Mouse (Mus musculus) hindbrain, embryonic 15.5 days (tissue): ENCODE results near the gene Vmn1r219. TPM values are rescaled to one million over a fixed set of nuclear protein-coding genes. Genes with fewer than 3 reads are reported as not detected.
"Not testable (repeated sequence)": the region's sequence is repeated elsewhere in the genome, so short reads cannot be mapped to it uniquely, and the experiment has no call there.

ENCODE experiments used
- ATAC-seq: fragments of 200-750 bp; cut with Nextera tagmentation; 2 replicates; pipeline ENCODE4 v1.8.0; 2017; ENCODE audit warnings: low read depth, moderate number of reproducible peaks, moderate TSS enrichment; ENCODE audit not compliant: low FRiP score
- H3K27ac ChIP-seq: fragments of 300-500 bp; sonication (generic); replicated peaks from 2 replicates; pipeline ENCODE4 v1.5.1; 2015; ENCODE audit warnings: mild to moderate bottlenecking, inconsistent platforms
- H3K27me3 ChIP-seq: fragments of 300-500 bp; sonication (generic); 2 replicates; pipeline ENCODE4 v1.6.1; 2015; ENCODE audit warnings: control low read depth, inconsistent platforms
- H3K36me3 ChIP-seq: fragments of 300-500 bp; sonication (generic); 2 replicates; pipeline ENCODE4 v1.6.1; 2015; ENCODE audit warnings: control low read depth, inconsistent platforms
- H3K4me1 ChIP-seq: fragments of 300-500 bp; sonication (generic); replicated peaks from 2 replicates; pipeline ENCODE4 v1.6.1; 2015; ENCODE audit warnings: control low read depth, inconsistent platforms
- H3K4me2 ChIP-seq: fragments of 300-500 bp; sonication (generic); 2 replicates; pipeline ENCODE4 v1.6.1; 2015; ENCODE audit warnings: moderate library complexity, mild to moderate bottlenecking, inconsistent platforms
- H3K4me3 ChIP-seq: fragments of 300-500 bp; sonication (generic); 2 replicates; pipeline ENCODE4 v1.5.1; 2015; ENCODE audit warnings: mild to moderate bottlenecking, inconsistent platforms
- H3K9ac ChIP-seq: fragments of 300-500 bp; sonication (generic); 2 replicates; pipeline ENCODE4 v1.6.1; 2015; ENCODE audit warnings: inconsistent platforms
- H3K9me3 ChIP-seq: fragments of 300-500 bp; sonication (generic); 2 replicates; pipeline ENCODE4 v1.6.1; 2016; ENCODE audit warnings: control low read depth, inconsistent platforms
- WGBS: fragments of 180-500 bp; shearing (Covaris S2); methylation state at CpG from one replicate; pipeline ENCODE4 v1.1.7; 2015; 5-methylcytosine and 5-hydroxymethylcytosine counted together
- polyA plus RNA-seq: library from polyadenylated mRNA; unstranded; fragments of >200 nt; fragmentation: Nextera tagmentation; extraction: Ambion mirVana; gene quantifications from 2 replicates; pipeline ENCODE4 v1.2.1, GENCODE M21; 2015

Vmn1r219 gene
- not detected in 2 replicates for polyA plus RNA-seq

DNA sequence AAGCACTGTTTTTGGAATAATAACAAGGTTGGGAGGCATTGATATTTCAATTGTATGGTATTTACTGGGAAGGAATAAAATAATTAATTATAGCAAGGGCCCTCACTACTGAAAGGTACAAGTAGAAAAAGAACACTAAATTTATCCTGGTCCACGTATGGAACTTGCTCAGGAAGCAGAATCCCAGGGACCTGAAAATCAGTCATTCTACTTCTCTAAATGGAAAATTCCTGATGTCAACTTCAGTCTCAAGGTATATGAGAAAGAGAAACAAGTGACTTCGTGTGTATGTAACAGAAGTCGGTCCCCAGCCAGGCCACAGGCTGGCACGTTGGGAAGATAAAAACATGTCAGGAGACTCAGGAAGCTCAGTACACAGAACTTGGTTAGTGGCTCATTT lies at the start of gene Vmn1r219:
Gene Vmn1r219, plus strand, starts transcription at position 301 of the 400 bp plus-strand sequence.
- no peaks in the 10 kb centered on the region for H3K27me3 ChIP-seq
- H3K4me2 ChIP-seq = no peak within 1 kb of the TSS

DNA sequence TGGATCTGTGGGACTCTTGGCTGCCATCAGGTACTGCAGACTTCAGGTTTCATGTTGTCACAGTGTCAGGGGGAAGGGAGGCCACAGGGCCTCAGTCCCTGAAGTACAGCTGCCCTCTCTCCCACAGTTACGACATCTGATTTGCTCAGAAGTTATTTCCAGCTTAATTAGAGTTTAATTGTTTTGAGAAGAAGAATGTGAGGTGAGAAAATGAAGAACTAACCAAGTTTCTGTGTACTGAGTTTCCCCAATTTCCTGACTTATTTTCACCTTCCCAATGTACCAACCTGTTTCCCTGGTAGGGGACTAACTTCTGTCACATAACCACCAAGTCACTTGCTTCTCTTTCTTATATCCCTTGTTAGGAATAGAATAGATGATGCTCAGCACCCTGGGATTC lies 41.0 kb upstream of the Vmn1r219 start, which contains the start of gene Vmn1r217:
Gene Vmn1r217, minus strand, starts transcription at position 101 of the 400 bp plus-strand sequence.
- H3K9ac ChIP-seq, H3K27me3 ChIP-seq, H3K4me3 ChIP-seq, H3K9me3 ChIP-seq, H3K36me3 ChIP-seq, ATAC-seq, H3K27ac ChIP-seq, H3K4me2 ChIP-seq, H3K4me1 ChIP-seq: not testable (repeated sequence)
- WGBS = 89% methylated on average over 1 of the region's 1 CpGs

More for the DNA sequence above, at the start of gene Vmn1r219:
- 0 out of 2 replicates have a peak, but pooled peaks cover 4% of the 10 kb centered on the region for H3K4me1 ChIP-seq
- H3K9ac ChIP-seq = no peak within 1 kb of the TSS
- H3K9me3 ChIP-seq = no peaks in the 10 kb centered on the region
- no peak within 1 kb of the TSS for H3K4me3 ChIP-seq
- ATAC-seq = no peak
- no peaks in the 10 kb centered on the region for H3K36me3 ChIP-seq
- WGBS = 87% methylated on average over 4 of the region's 4 CpGs
- no peak within 1 kb of the TSS for H3K27ac ChIP-seq

DNA sequence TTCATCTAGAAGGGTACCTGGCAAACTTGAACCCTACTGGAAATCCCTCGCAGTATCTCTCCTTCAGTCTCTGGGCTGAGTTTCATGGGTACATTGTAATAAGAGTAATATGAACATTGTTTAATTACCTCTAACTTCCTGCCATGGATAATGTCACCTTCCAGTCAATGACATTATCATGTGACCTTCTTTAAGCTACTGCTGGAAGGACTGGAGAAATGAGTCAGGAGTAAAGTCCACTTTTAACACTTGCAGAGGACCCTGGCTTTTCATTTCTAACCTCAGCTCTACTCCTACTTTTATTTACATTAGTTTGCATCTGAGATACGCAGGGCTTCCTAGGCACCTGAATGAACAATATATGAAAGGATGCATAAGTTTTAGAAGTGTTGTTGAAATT lies 38.5 kb upstream of the Vmn1r219 start:
- H3K4me2 ChIP-seq = no peak overlapping the region
- no peak overlapping the region for H3K4me3 ChIP-seq
- H3K4me1 ChIP-seq = no peaks in the 10 kb centered on the region
- H3K9me3 ChIP-seq = no peaks in the 10 kb centered on the region
- no peak overlapping the region for H3K27ac ChIP-seq
- no peaks in the 10 kb centered on the region for H3K27me3 ChIP-seq
- no peaks in the 10 kb centered on the region for H3K36me3 ChIP-seq
- no peak for ATAC-seq
- WGBS = 94% methylated on average over 2 of the region's 2 CpGs
- no peak overlapping the region for H3K9ac ChIP-seq

GRCm38 (mm10) chr13:23133099-23133498 lies 26.0 kb upstream of the Vmn1r219 start, which contains the start of gene Vmn1r218:
TSS of gene Vmn1r218 (plus strand) at chr13:23133155.
- Histone ChIP-seq H3K27me3 (no peaks in the 10 kb centered on the region), H3K4me2 (no peak within 1 kb of the TSS), H3K9ac (no peak within 1 kb of the TSS), H3K4me1 (no peaks in the 10 kb centered on the region), H3K36me3 (no peaks in the 10 kb centered on the region), H3K4me3 (no peak within 1 kb of the TSS), H3K27ac (no peak within 1 kb of the TSS), H3K9me3 (no peaks in the 10 kb centered on the region)
- 68% methylated on average over 3 of the region's 3 CpGs for WGBS
- 0 out of 2 replicates have a peak, but pooled peaks have one; percentile 59 for ATAC-seq

- ATAC-seq = no peak
- no peaks in the 10 kb centered on the region for H3K9me3 ChIP-seq
- H3K9ac ChIP-seq = no peak overlapping the region
- H3K27me3 ChIP-seq = no peaks in the 10 kb centered on the region
- H3K4me2 ChIP-seq = no peak overlapping the region
- no peak overlapping the region for H3K4me3 ChIP-seq
- WGBS = 57% methylated on average over 1 of the region's 1 CpGs
- H3K4me1 ChIP-seq = no peaks in the 10 kb centered on the region
- H3K27ac ChIP-seq = no peak overlapping the region
- H3K36me3 ChIP-seq = no peaks in the 10 kb centered on the region
Observed at GRCm38 (mm10) chr13:23133501-23133900, 25.6 kb upstream of the Vmn1r219 start.

DNA sequence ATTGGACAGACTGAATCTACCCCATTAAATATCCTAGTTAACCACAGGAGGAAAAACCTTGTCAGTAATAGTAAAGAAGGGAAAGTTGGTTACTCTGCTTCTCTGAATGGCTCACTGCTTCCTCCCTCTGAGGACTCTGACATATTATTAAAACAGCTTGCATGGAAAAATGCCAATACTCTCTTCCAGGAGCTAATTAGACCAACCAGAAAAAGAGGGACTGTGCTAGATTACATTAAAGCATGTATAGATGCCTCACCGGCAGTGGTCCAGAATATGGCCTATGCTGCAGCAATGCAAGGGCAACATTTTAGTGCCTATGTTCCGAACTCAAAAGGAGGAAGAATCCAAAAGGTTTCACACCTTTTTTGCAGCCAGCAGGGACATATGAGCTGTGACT lies 20.2 kb upstream of the Vmn1r219 start:
- H3K36me3 ChIP-seq = no peaks in the 10 kb centered on the region
- 74% methylated on average over 2 of the region's 2 CpGs for WGBS
- no peaks in the 10 kb centered on the region for H3K27me3 ChIP-seq
- no peak for ATAC-seq
- no peak overlapping the region for H3K27ac ChIP-seq
- H3K9me3 ChIP-seq = no peaks in the 10 kb centered on the region
- no peaks in the 10 kb centered on the region for H3K4me1 ChIP-seq
- no peak overlapping the region for H3K4me3 ChIP-seq
- no peak overlapping the region for H3K4me2 ChIP-seq
- H3K9ac ChIP-seq = no peak overlapping the region

- Histone ChIP-seq H3K4me2 (no peak overlapping the region), H3K36me3 (no peaks in the 10 kb centered on the region), H3K9ac (no peak overlapping the region), H3K4me1 (0 out of 2 replicates have a peak, but pooled peaks cover 4% of the 10 kb centered on the region), H3K27me3 (no peaks in the 10 kb centered on the region), H3K4me3 (no peak overlapping the region), H3K9me3 (no peaks in the 10 kb centered on the region), H3K27ac (no peak overlapping the region)
- 68% methylated on average over 3 of the region's 3 CpGs for WGBS
- no peak for ATAC-seq
Observed at GRCm38 (mm10) chr13:23157848-23158247, 1.3 kb upstream of the Vmn1r219 start.

DNA sequence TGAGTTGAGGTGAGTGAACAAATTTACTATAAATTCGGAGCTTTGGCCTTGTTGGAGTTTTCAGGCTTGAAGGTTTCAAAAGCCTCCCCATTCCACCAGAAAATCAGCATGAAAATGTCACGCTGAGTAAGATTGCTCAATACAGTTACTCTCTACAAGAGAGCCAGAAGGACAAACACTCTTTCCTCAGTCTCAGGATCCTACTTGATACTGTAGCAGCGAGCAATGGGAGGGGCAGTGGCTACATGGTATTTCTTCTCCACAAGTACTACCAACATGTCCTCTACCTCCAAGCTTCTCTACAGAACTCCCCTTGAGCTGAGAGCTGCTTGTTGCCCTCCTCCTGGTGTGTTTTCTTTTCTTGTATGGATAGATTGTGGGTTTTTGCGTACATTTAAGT lies 7.4 kb downstream of the Vmn1r219 start:
- H3K36me3 ChIP-seq, H3K9me3 ChIP-seq, H3K27me3 ChIP-seq, H3K9ac ChIP-seq, H3K27ac ChIP-seq, ATAC-seq, H3K4me1 ChIP-seq, H3K4me2 ChIP-seq, H3K4me3 ChIP-seq: not testable (repeated sequence)
- 87% methylated on average over 4 of the region's 4 CpGs for WGBS

DNA sequence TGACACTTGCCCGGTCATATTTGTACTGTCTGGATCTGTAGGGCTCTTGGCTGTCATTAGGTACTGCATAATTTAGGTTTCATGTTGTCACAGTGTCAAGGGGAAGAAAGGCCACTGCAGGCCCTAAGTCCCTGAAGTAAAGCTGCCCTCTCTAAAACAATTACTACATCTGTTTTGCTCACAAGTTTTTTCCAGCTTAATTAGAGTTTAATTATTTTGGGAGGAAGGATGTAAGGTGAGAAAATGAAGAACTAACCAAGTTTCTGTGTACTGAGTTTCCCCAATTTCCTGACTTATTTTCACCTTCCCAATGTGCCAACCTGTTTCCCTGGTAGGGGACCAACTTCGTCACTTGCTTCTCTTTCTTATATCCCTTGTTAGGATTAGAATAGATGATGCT lies 28.8 kb downstream of the Vmn1r219 start, which contains the start of gene Vmn1r220:
Gene Vmn1r220, minus strand, starts transcription at position 101 of the 400 bp plus-strand sequence.
- 84% methylated on average over 2 of the region's 2 CpGs for WGBS
- H3K4me1 ChIP-seq = no peaks in the 10 kb centered on the region
- no peaks in the 10 kb centered on the region for H3K9me3 ChIP-seq
- no peaks in the 10 kb centered on the region for H3K36me3 ChIP-seq
- H3K4me3 ChIP-seq = no peak within 1 kb of the TSS
- no peak within 1 kb of the TSS for H3K9ac ChIP-seq
- H3K4me2 ChIP-seq = no peak within 1 kb of the TSS
- ATAC-seq = no peak
- H3K27ac ChIP-seq = no peak within 1 kb of the TSS
- no peaks in the 10 kb centered on the region for H3K27me3 ChIP-seq

DNA sequence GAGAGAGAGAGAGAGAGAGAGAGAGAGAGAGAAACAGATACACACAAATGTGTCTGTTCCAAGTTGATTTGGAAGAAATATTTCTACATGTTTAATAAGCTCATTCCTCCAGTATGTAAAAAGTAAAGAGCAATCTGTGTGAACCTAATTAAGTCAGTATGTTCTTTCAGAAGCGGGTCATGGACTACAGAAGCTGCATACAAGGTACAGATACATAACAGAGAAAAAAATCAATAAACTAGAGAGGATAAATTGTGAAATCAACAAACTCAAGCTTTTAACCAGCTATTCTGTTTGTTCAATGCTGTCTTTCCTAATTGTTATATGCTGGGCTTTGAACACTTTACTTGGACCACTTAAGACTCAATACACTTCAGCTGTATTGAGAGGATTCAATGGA lies 44.8 kb downstream of the Vmn1r219 start:
- not testable (repeated sequence) for H3K27me3 ChIP-seq, H3K4me2 ChIP-seq, H3K4me3 ChIP-seq, ATAC-seq, H3K36me3 ChIP-seq, H3K9ac ChIP-seq, H3K27ac ChIP-seq, H3K4me1 ChIP-seq, H3K9me3 ChIP-seq
- WGBS = 88% methylated on average over 1 of the region's 1 CpGs

- ATAC-seq, H3K36me3 ChIP-seq, H3K4me2 ChIP-seq, H3K9me3 ChIP-seq, H3K27ac ChIP-seq, H3K27me3 ChIP-seq, H3K4me1 ChIP-seq, H3K4me3 ChIP-seq, H3K9ac ChIP-seq: not testable (repeated sequence)
- 98% methylated on average over 2 of the region's 2 CpGs for WGBS
Observed at GRCm38 (mm10) chr13:23213827-23214226, 54.7 kb downstream of the Vmn1r219 start, which contains the start of gene Vmn1r221. TSS of gene Vmn1r221 (plus strand) at chr13:23214127.
